Mouse (Mus musculus): ENCODE data around the gene Metrn. TPM values are rescaled to one million over a fixed set of nuclear protein-coding genes. Genes with fewer than 3 reads are reported as not detected.

The Metrn gene
- polyA plus RNA-seq, 1 experiment, result 64.0 TPM

DNA sequence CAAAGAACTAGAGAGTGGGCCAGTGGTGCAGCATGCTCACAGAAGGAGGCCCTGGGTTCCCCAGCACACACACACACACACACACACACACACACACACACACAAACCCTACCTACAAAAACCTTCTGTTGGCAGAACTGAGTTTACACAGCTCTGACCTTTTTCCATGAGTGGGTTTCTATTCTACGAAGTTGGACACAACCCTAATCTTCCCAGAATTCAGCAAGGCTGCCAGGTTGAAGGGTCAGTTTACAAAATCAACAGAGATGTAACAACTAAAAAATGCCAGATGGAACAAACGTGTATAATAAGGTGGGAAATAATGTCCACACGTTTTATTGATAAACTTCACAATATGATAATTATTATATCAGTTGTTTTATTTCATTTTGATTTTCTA, 39.2 kb downstream of the Metrn start:
- no peak overlapping the region for H3ac ChIP-seq (ENCODE audit: control insufficient read depth, insufficient read length, low read depth)
- H3K79me3 ChIP-seq (ENCODE audit: low read depth), result peaks cover 2% of the 10 kb centered on the region
- H3K36me3 ChIP-seq (ENCODE audit: control insufficient read depth, insufficient read depth), result no peaks in the 10 kb centered on the region
- no peaks in the 10 kb centered on the region for H3K27me3 ChIP-seq (ENCODE audit: control insufficient read depth, insufficient read depth, insufficient read length)
- no peak overlapping the region for H3K4me3 ChIP-seq (ENCODE audit: insufficient read depth, poor library complexity, severe bottlenecking)
- TF ChIP-seq FOSL1 (IDR thresholded peaks at IDR 0.05; ENCODE audit: insufficient read depth, low read length, poor library complexity, severe bottlenecking) (no peak), MYOD1 (IDR thresholded peaks at IDR 0.05; ENCODE audit: control insufficient read depth, insufficient read length, low read depth) (no peak), CTCF (IDR thresholded peaks at IDR 0.05; ENCODE audit: control insufficient read depth, insufficient read depth, insufficient read length) (no peak), MAX (IDR thresholded peaks at IDR 0.05) (peak; percentile 19), CEBPB (IDR thresholded peaks at IDR 0.05; ENCODE audit: low read depth) (no peak), MYOG (IDR thresholded peaks at IDR 0.05; ENCODE audit: control insufficient read depth, extremely low read depth, insufficient read length) (no peak)
- H3K79me2 ChIP-seq (ENCODE audit: control insufficient read depth, insufficient read depth), result peaks cover 12% of the 10 kb centered on the region

DNA sequence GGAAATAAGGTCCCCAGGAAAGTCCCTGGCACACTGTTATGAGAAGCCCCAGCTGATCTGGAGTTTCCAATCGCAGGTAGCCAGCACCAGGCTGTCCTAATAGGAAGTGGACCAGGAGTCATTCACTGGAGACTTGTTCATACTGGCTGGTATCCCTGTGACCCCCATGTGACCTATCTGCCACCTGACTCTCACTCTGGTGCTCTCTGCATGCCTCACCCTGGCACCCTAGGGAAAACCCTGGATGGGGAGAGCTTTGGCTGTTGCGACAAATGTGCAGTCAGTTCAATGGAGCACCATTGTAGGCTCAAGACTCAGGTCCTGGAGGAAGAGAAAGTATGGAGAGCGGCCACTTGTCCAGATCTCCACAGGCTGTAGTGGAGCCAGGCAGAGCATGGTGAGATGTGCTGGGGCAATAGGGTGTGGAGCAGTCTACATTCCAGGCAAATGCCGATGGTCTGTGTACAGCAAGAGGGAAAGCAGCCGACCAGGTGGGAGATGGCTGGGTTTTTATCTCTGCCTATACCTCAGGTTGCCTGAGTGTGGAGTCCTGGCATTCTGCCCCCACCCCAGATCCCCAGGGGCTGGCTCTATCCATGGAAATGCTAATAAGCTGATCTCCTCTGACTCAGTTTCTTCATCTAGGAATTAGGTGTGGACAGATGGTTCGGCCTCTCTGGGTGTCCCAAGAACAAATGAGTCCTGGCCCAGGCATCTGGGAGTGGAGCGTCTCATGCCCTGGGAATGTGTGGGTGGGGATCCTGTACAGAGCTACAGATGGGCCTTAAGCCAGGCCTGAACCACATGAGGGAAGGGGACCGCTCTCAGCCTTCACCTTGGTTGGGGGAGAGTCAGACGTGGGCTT, 40.3 kb downstream of the Metrn start:
- Histone ChIP-seq H3K36me3 (ENCODE audit: control insufficient read depth, insufficient read depth) (no peaks in the 10 kb centered on the region), H3K79me3 (ENCODE audit: low read depth) (peaks cover 2% of the 10 kb centered on the region), H3K4me3 (ENCODE audit: insufficient read depth, poor library complexity, severe bottlenecking) (no peak overlapping the region), H3K27me3 (ENCODE audit: control insufficient read depth, insufficient read depth, insufficient read length) (no peaks in the 10 kb centered on the region), H3ac (ENCODE audit: control insufficient read depth, insufficient read length, low read depth) (no peak overlapping the region), H3K79me2 (ENCODE audit: control insufficient read depth, insufficient read depth) (peaks cover 19% of the 10 kb centered on the region)
- TF ChIP-seq FOSL1 (IDR thresholded peaks at IDR 0.05; ENCODE audit: insufficient read depth, low read length, poor library complexity, severe bottlenecking), result peak; percentile 71
- TF ChIP-seq MAX (IDR thresholded peaks at IDR 0.05), result no peak
- no peak for TF ChIP-seq CTCF (IDR thresholded peaks at IDR 0.05; ENCODE audit: control insufficient read depth, insufficient read depth, insufficient read length)
- peak; percentile 66 for TF ChIP-seq USF1 (IDR thresholded peaks at IDR 0.05; ENCODE audit: low read depth)
- TF ChIP-seq MYOG (IDR thresholded peaks at IDR 0.05; ENCODE audit: control insufficient read depth, extremely low read depth, insufficient read length), result no peak
- TF ChIP-seq MYOD1 (IDR thresholded peaks at IDR 0.05; ENCODE audit: control insufficient read depth, insufficient read length, low read depth), result no peak
- peak; percentile 11 for TF ChIP-seq CEBPB (IDR thresholded peaks at IDR 0.05; ENCODE audit: low read depth)

DNA sequence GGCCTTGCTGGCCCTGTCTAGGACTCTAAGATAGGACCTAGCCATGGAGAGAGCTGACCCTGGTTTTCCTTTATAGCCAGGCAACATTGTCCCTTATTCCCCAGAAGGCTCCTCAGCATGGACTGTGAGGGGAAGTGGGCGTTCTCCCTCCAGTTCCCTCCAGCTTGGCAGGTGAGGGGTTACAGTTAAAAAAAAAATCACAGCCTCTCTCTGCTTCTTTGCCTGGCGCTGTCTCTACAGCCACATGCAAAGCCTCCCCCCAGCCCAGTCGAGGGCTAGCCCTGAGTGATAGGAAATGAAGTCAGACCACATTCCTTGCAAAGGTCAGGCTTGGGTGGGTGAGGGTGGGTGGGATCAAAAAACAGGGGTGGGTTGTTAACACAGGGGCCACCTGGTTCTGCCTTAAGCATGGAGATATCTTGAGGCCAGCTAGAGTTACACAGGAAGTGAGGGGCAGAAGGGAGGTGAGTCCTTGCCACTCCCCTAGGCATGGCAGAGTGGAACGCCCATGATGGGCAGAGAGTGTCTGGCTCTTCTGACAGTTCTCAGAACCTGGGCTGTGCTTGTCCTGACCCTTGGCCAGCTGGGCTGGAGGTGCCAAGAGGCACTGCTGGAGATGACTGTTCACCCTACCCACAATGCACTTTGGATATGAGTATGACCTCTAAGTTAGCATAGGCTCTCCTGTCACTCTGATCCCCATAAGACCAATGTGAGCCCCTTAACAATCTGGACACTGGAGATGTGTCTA, 41.1 kb downstream of the Metrn start:
- peaks cover 2% of the 10 kb centered on the region for H3K79me3 ChIP-seq (ENCODE audit: low read depth)
- H3ac ChIP-seq (ENCODE audit: control insufficient read depth, insufficient read length, low read depth), result no peak overlapping the region
- H3K27me3 ChIP-seq (ENCODE audit: control insufficient read depth, insufficient read depth, insufficient read length), result no peaks in the 10 kb centered on the region
- no peaks in the 10 kb centered on the region for H3K36me3 ChIP-seq (ENCODE audit: control insufficient read depth, insufficient read depth)
- H3K79me2 ChIP-seq (ENCODE audit: control insufficient read depth, insufficient read depth), result peaks cover 19% of the 10 kb centered on the region
- no peak overlapping the region for H3K4me3 ChIP-seq (ENCODE audit: insufficient read depth, poor library complexity, severe bottlenecking)
- TF ChIP-seq CTCF (IDR thresholded peaks at IDR 0.05; ENCODE audit: control insufficient read depth, insufficient read depth, insufficient read length) (no peak), FOSL1 (IDR thresholded peaks at IDR 0.05; ENCODE audit: insufficient read depth, low read length, poor library complexity, severe bottlenecking) (no peak), CEBPB (IDR thresholded peaks at IDR 0.05; ENCODE audit: low read depth) (no peak), USF1 (IDR thresholded peaks at IDR 0.05; ENCODE audit: low read depth) (no peak), MAX (IDR thresholded peaks at IDR 0.05) (no peak), MYOG (IDR thresholded peaks at IDR 0.05; ENCODE audit: control insufficient read depth, extremely low read depth, insufficient read length) (no peak), MYOD1 (IDR thresholded peaks at IDR 0.05; ENCODE audit: control insufficient read depth, insufficient read length, low read depth) (no peak)

DNA sequence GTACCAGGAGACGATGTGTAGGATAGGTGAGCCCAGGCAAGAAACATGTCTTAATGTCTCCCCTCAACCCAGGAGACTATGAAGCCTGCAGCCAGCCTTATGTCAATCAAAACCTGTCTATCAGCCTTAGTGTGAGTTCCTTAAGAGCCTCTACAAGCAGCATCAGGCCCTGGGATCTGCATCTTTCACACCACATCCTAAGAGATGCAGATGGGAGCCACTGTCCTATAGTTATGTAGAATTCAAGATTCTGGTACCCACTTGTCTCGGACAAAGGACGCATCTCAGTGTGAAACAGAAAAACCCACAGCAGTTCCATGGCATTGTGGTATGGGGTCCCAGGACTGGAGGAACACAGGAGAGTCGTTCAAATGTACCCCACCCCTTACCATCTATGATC, 41.9 kb downstream of the Metrn start:
- no peak for TF ChIP-seq MYOG (IDR thresholded peaks at IDR 0.05; ENCODE audit: control insufficient read depth, extremely low read depth, insufficient read length)

GRCm38 (mm10) chr17:25754241-25754640, 42.7 kb downstream of the Metrn start, which contains the start of gene Msln:
Gene Msln (minus strand): TSS chr17:25754378.
- TF ChIP-seq MAX (IDR thresholded peaks at IDR 0.05), result no peak
- TF ChIP-seq MYOG (IDR thresholded peaks at IDR 0.05; ENCODE audit: control insufficient read depth, extremely low read depth, insufficient read length), result no peak
- no peak for TF ChIP-seq FOSL1 (IDR thresholded peaks at IDR 0.05; ENCODE audit: insufficient read depth, low read length, poor library complexity, severe bottlenecking)
- TF ChIP-seq CTCF (IDR thresholded peaks at IDR 0.05; ENCODE audit: control insufficient read depth, insufficient read depth, insufficient read length), result no peak
- no peak for TF ChIP-seq MYOD1 (IDR thresholded peaks at IDR 0.05; ENCODE audit: control insufficient read depth, insufficient read length, low read depth)
- no peak for TF ChIP-seq CEBPB (IDR thresholded peaks at IDR 0.05; ENCODE audit: low read depth)
- TF ChIP-seq USF1 (IDR thresholded peaks at IDR 0.05; ENCODE audit: low read depth), result no peak
- peak within 1 kb of the TSS; percentile 16 for H3K4me3 ChIP-seq (ENCODE audit: insufficient read depth, poor library complexity, severe bottlenecking)

More for the DNA sequence above, 41.9 kb downstream of the Metrn start:
- H3ac ChIP-seq (ENCODE audit: control insufficient read depth, insufficient read length, low read depth), result no peak overlapping the region
- peaks cover 19% of the 10 kb centered on the region for H3K79me2 ChIP-seq (ENCODE audit: control insufficient read depth, insufficient read depth)
- no peaks in the 10 kb centered on the region for H3K36me3 ChIP-seq (ENCODE audit: control insufficient read depth, insufficient read depth)
- no peak overlapping the region for H3K4me3 ChIP-seq (ENCODE audit: insufficient read depth, poor library complexity, severe bottlenecking)
- H3K79me3 ChIP-seq (ENCODE audit: low read depth), result peaks cover 2% of the 10 kb centered on the region
- no peaks in the 10 kb centered on the region for H3K27me3 ChIP-seq (ENCODE audit: control insufficient read depth, insufficient read depth, insufficient read length)

More at GRCm38 (mm10) chr17:25754241-25754640, 42.7 kb downstream of the Metrn start, which contains the start of gene Msln:
- Histone ChIP-seq H3K79me2 (ENCODE audit: control insufficient read depth, insufficient read depth) (peaks cover 19% of the 10 kb centered on the region), H3ac (ENCODE audit: control insufficient read depth, insufficient read length, low read depth) (peak within 1 kb of the TSS; percentile 45), H3K36me3 (ENCODE audit: control insufficient read depth, insufficient read depth) (no peaks in the 10 kb centered on the region), H3K79me3 (ENCODE audit: low read depth) (peaks cover 2% of the 10 kb centered on the region), H3K27me3 (ENCODE audit: control insufficient read depth, insufficient read depth, insufficient read length) (no peaks in the 10 kb centered on the region)
